Mouse (Mus musculus): ENCODE measurements around the gene Sgo1.

Gene Sgo1

DNA sequence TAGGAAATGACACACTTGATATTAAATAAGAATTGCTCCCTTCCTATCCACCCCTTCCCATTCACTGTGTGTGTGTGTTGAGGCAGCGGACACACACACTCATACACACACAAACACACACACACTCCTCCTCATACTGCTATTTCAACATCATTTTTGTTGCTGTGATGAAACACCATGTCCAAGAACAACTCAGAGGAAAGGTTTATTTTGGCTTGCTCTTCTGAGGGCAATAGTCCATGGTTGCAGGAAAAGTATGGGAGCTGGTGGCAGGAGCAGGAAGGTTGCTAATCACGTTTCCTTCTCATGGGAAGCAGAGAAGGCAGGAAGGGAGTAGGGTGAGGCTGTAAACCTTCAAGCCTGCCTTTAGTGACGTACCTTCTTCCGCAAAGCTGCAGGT lies 45.8 kb downstream of the Sgo1 start:
- no peak for DNase-seq

DNA sequence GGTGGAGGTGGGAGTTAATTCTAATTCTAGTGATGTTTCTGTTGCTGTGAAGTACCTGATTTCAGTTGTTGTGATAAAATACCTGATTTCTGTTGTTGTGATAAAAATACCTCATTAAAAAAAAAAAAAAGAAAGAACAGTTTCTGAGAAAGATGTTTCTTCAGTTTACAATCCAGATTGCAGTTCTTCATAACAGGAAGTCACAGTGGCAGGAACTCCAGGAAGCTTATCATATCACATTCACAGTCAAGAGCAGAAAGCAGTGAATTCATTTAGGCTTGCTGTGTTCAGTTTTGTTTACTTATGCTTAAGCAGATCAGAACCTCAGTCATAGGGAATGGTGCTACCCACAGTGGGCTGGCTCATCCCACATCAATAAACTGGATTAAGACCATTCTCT lies 57.8 kb downstream of the Sgo1 start:
- no peak for DNase-seq

DNA sequence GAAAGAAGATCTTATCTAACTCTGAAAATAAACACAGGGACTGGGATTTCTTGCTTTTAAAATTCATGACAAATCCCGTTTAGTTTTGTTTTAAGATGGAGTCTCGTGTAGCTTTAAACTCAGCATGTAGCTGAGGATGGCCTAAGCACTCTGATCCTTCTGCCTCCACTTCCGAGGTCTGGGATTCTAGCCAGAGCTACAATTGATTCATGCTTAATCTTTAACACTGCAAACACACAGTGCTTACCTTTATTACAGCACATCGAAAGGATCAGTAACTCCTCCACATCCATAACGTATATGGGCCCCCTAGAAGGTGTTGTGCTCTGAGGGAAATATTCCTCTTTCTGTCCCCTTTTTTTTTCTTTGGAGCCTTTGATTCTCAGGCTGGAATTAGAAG lies 61.0 kb downstream of the Sgo1 start:
- no peak for DNase-seq

DNA sequence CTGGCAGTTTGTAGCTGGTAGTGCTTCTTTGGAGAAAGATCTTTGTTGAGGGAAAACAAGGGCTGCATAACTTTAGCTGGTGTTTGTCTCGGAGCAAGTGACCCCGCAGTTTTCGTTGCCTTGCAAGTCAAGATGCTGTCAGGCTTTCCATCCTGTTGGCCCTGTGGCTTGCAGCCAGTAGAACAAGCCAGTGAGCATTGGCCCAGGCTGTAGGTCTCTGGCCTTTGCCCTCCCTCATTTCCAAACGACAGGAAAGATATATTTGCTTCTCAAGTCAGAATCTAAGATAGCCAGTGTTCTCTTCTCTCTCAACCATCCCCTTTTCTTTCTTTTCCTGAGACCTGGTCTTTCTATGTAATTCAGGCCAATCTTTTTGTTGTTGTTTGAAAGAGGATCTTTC lies 61.6 kb downstream of the Sgo1 start:
- DNase-seq: no peak

DNA sequence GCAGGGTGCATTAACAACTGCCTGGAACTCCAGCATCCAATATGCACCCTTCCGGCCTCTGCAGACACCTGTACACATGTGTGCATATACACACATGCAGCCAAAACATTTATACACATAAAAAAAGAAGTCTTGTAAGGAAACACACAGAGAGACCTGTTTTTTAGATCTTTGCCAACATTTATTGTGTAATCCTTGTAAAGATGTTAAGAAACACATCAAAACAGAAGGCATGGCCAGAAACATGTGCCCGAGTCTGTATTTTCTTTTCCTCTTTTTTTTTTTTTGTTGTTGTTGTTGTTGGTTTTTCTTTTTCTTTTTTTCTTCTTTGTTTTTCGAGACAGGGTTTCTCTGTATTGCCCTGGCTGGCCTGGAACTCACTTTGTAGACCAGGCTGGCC lies 63.0 kb downstream of the Sgo1 start:
- no peak for DNase-seq
